38 mouse cellular contexts compared by ENCODE assay signal in the genomic region with DNA sequence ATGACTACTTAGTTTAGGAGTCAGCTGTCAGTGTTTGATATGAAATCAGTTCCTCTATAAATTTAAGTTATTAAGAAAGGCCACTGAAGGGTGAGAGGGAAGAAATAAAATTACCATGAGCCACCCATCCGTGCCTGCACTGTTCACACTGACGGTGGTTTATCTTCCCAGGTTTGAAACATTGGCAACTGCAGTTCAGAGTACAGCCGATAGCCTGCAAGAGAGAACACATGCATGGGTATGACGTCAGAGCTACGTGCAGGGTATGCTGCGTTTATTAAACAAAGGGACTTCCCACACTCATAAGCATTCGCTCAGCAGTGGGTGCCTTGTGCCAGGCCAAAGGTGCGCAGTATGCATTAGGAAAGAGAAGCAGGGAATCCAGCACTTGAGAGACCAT. TPM values are rescaled to one million over a fixed set of nuclear protein-coding genes. Genes with fewer than 3 reads are reported as not detected.
"Had no signal": no experiment of that assay in that cellular context is flagged by ENCODE, and none has a peak within 500 bp of the region (broad histone marks: within the 10 kb centered on the region; RNA-seq: fewer than 3 reads in every experiment).

No protein-coding gene starts in this region.

- H3K4me2 ChIP-seq: heart, embryonic 11.5 days; heart, embryonic 12.5 days; heart, embryonic 13.5 days; heart, embryonic 15.5 days; hindbrain, embryonic 12.5 days; hindbrain, embryonic 13.5 days; hindbrain, embryonic 14.5 days; hindbrain, embryonic 15.5 days; intestine, embryonic 15.5 days; kidney, embryonic 15.5 days had no signal

- DNase-seq: heart, postnatal 10 days; heart, postnatal 36 days; heart, postnatal 4 days; kidney, adult 11 months; kidney, adult 18-20 months; kidney, adult 2 months; kidney, adult 8-10 months; kidney, adult 9 months; kidney, postnatal 10 days; kidney, postnatal 14 days; kidney, postnatal 25 days; kidney, postnatal 36 days; kidney, postnatal 4 days; layer of hippocampus, adult 9-11 months; layer of hippocampus, postnatal 36 days had no signal

- H3K27ac ChIP-seq: heart, embryonic 13.5 days; heart, embryonic 15.5 days; hindbrain, embryonic 10.5 days; hindbrain, embryonic 12.5 days; hindbrain, embryonic 13.5 days; hindbrain, embryonic 14.5 days; hindbrain, embryonic 15.5 days; intestine, embryonic 15.5 days; kidney, embryonic 15.5 days; kidney, postnatal 0 days; layer of hippocampus, adult 2 months; left cerebral cortex, adult 2 months had no signal

- H3K4me1 ChIP-seq: heart, embryonic 12.5 days; heart, embryonic 15.5 days; hindbrain, embryonic 10.5 days; hindbrain, embryonic 12.5 days; hindbrain, embryonic 13.5 days; hindbrain, embryonic 15.5 days; intestine, embryonic 15.5 days; kidney, embryonic 15.5 days had no signal

- H3K9ac ChIP-seq: heart, embryonic 12.5 days; heart, embryonic 13.5 days; heart, embryonic 15.5 days; hindbrain, embryonic 12.5 days; hindbrain, embryonic 13.5 days; hindbrain, embryonic 14.5 days; hindbrain, embryonic 15.5 days; intestine, embryonic 15.5 days; kidney, embryonic 15.5 days had no signal

- H3K4me3 ChIP-seq: heart, embryonic 12.5 days; heart, embryonic 13.5 days; heart, embryonic 15.5 days; hindbrain, embryonic 10.5 days; hindbrain, embryonic 12.5 days; hindbrain, embryonic 13.5 days; hindbrain, embryonic 15.5 days; intestine, embryonic 15.5 days; kidney, embryonic 15.5 days; layer of hippocampus, adult 2 months; left cerebral cortex, adult 2 months had no signal

- H3K27me3 ChIP-seq: heart, embryonic 12.5 days; hindbrain, embryonic 12.5 days; hindbrain, embryonic 13.5 days; hindbrain, embryonic 15.5 days; intestine, embryonic 15.5 days; kidney, embryonic 15.5 days had no signal

- H3K9me3 ChIP-seq: heart, embryonic 12.5 days; heart, embryonic 13.5 days; heart, embryonic 15.5 days; hindbrain, embryonic 10.5 days; hindbrain, embryonic 12.5 days; hindbrain, embryonic 13.5 days; hindbrain, embryonic 15.5 days; intestine, embryonic 15.5 days; kidney, embryonic 15.5 days had no signal

- ATAC-seq: inflammation-experienced regulatory T-cells, adult 6 months; intestine, embryonic 15.5 days; intestine, embryonic 16.5 days; intestine, postnatal 0 days had no signal

- H3K36me3 ChIP-seq: heart, embryonic 12.5 days; heart, embryonic 13.5 days; heart, embryonic 15.5 days; hindbrain, embryonic 10.5 days; hindbrain, embryonic 12.5 days; hindbrain, embryonic 13.5 days; hindbrain, embryonic 15.5 days; intestine, embryonic 15.5 days; kidney, embryonic 15.5 days had no signal

RNA-seq across cellular contexts. Expression of a gene that starts 13.8 kb away (rescaled TPM):
- total RNA-seq: hematopoietic stem cell, adult 5-6 weeks; layer of hippocampus, postnatal 10 days; layer of hippocampus, postnatal 14 days; layer of hippocampus, postnatal 25 days; layer of hippocampus, postnatal 36 days; left cerebral cortex, adult 18-20 months; left cerebral cortex, adult 2 months; left cerebral cortex, adult 8-10 months had no signal
- polyA plus RNA-seq: inflammation-experienced regulatory T-cells, adult 6 months had no signal
